Mouse (Mus musculus): Measurements from ENCODE around the gene 4930455H04Rik. TPM values are rescaled to one million over a fixed set of nuclear protein-coding genes. Genes with fewer than 3 reads are reported as not detected.

4930455H04Rik gene
- polyA plus RNA-seq (2015; fragmentation: Nextera tagmentation; extraction: Ambion mirVana): not detected in 2 replicates

GRCm38 (mm10) chr3:116967967-116968366 is at the start of gene 4930455H04Rik:
4930455H04Rik (plus strand) TSS chr3:116968267.
- H3K4me2 ChIP-seq: peak within 1 kb of the TSS; percentile 66
- peak within 1 kb of the TSS; percentile 86 for H3K27ac ChIP-seq
- no peaks in the 10 kb centered on the region for H3K9me3 ChIP-seq (replicated peaks)
- H3K9ac ChIP-seq: peak within 1 kb of the TSS; percentile 68
- H3K27me3 ChIP-seq: no peaks in the 10 kb centered on the region
- H3K4me1 ChIP-seq: peaks cover 24% of the 10 kb centered on the region
- WGBS: 64% methylated on average over 4 of the region's 4 CpGs
- peak within 1 kb of the TSS; percentile 43 for H3K4me3 ChIP-seq
- ATAC-seq: no peak
- no peaks in the 10 kb centered on the region for H3K36me3 ChIP-seq (ENCODE audit: poor library complexity, severe bottlenecking)

GRCm38 (mm10) chr3:116921535-116921934 is 46.5 kb upstream of the 4930455H04Rik start:
- WGBS: 87% methylated on average over 3 of the region's 3 CpGs
- Histone ChIP-seq H3K4me3 (no peak overlapping the region), H3K9me3 (replicated peaks) (no peaks in the 10 kb centered on the region), H3K9ac (no peak overlapping the region), H3K27me3 (no peaks in the 10 kb centered on the region), H3K4me1 (no peaks in the 10 kb centered on the region), H3K4me2 (no peak overlapping the region), H3K36me3 (ENCODE audit: poor library complexity, severe bottlenecking) (0 out of 2 replicates have a peak, but pooled peaks cover 11% of the 10 kb centered on the region), H3K27ac (no peak overlapping the region)
- no peak for ATAC-seq

GRCm38 (mm10) chr3:116923042-116923441 is 45.0 kb upstream of the 4930455H04Rik start:
- 94% methylated on average over 12 of the region's 12 CpGs for WGBS
- ATAC-seq: no peak

GRCm38 (mm10) chr3:116928994-116929393 is 39.1 kb upstream of the 4930455H04Rik start:
- H3K9me3 ChIP-seq (replicated peaks): no peaks in the 10 kb centered on the region
- WGBS: 91% methylated on average over 4 of the region's 4 CpGs
- no peak overlapping the region for H3K4me2 ChIP-seq
- no peak overlapping the region for H3K4me3 ChIP-seq
- H3K9ac ChIP-seq: no peak overlapping the region
- no peaks in the 10 kb centered on the region for H3K27me3 ChIP-seq
- no peak for ATAC-seq
- H3K36me3 ChIP-seq (ENCODE audit: poor library complexity, severe bottlenecking): no peaks in the 10 kb centered on the region
- no peak overlapping the region for H3K27ac ChIP-seq
- no peaks in the 10 kb centered on the region for H3K4me1 ChIP-seq

More at GRCm38 (mm10) chr3:116923042-116923441, 45.0 kb upstream of the 4930455H04Rik start:
- H3K36me3 ChIP-seq (ENCODE audit: poor library complexity, severe bottlenecking): 0 out of 2 replicates have a peak, but pooled peaks cover 6% of the 10 kb centered on the region
- no peak overlapping the region for H3K4me2 ChIP-seq
- H3K9me3 ChIP-seq (replicated peaks): no peaks in the 10 kb centered on the region
- H3K4me3 ChIP-seq: no peak overlapping the region
- H3K27ac ChIP-seq: no peak overlapping the region
- no peaks in the 10 kb centered on the region for H3K27me3 ChIP-seq
- no peaks in the 10 kb centered on the region for H3K4me1 ChIP-seq
- H3K9ac ChIP-seq: no peak overlapping the region

- 82% methylated on average over 1 of the region's 1 CpGs for WGBS
- Histone ChIP-seq H3K27ac (no peak overlapping the region), H3K36me3 (ENCODE audit: poor library complexity, severe bottlenecking) (no peaks in the 10 kb centered on the region), H3K9ac (no peak overlapping the region), H3K9me3 (replicated peaks) (no peaks in the 10 kb centered on the region), H3K4me2 (no peak overlapping the region), H3K27me3 (no peaks in the 10 kb centered on the region), H3K4me1 (0 out of 2 replicates have a peak, but pooled peaks cover 5% of the 10 kb centered on the region), H3K4me3 (no peak overlapping the region)
- no peak for ATAC-seq
Measured at GRCm38 (mm10) chr3:116933158-116933557, 34.9 kb upstream of the 4930455H04Rik start.

DNA sequence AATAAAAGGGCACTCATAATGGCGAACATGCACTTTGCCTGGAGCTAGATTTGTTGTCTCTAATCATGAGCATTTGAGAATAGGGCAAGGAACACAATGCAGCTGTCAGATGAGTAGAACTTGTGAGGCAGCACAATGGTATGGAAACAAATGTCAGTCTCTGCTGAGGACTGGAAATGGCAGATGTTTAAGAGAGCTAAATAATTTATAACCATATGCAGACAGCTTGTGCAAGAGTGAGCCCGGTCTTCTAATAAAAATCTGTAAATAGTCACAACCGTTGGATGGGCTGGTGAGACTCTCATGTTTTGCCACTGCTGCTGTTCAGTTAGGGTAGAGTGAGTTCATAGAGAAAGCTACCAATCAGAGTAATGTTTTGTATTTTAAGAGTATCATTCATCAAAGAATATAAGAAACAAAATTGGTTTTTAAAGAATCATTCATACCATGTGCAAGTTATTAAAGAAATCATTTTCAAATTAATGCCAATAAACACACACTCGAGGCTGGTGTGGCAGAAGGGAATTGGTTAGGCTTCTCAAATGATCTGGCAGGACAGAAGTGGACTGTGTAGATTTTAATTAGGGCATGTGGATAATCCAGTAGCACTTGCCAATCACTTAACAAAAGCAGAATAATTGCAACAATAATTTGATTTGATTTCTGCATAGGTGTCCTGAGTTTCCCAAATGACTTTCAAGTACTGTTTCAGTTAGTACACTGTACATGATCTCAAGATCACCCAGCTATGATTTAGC is 31.0 kb upstream of the 4930455H04Rik start:
- Histone ChIP-seq H3K4me2 (no peak overlapping the region), H3K9me3 (replicated peaks) (no peaks in the 10 kb centered on the region), H3K27me3 (no peaks in the 10 kb centered on the region), H3K4me1 (0 out of 2 replicates have a peak, but pooled peaks cover 5% of the 10 kb centered on the region), H3K27ac (no peak overlapping the region), H3K36me3 (ENCODE audit: poor library complexity, severe bottlenecking) (no peaks in the 10 kb centered on the region), H3K4me3 (no peak overlapping the region), H3K9ac (no peak overlapping the region)
- WGBS: 52% methylated on average over 4 of the region's 4 CpGs
- peak; percentile 75 for ATAC-seq

- Histone ChIP-seq H3K27me3 (no peaks in the 10 kb centered on the region), H3K9ac (no peak overlapping the region), H3K36me3 (ENCODE audit: poor library complexity, severe bottlenecking) (no peaks in the 10 kb centered on the region), H3K4me3 (no peak overlapping the region), H3K9me3 (replicated peaks) (no peaks in the 10 kb centered on the region), H3K27ac (no peak overlapping the region), H3K4me1 (0 out of 2 replicates have a peak, but pooled peaks cover 5% of the 10 kb centered on the region), H3K4me2 (no peak overlapping the region)
- no peak for ATAC-seq
- 79% methylated on average over 10 of the region's 10 CpGs for WGBS
Measured at GRCm38 (mm10) chr3:116940804-116941558, 27.1 kb upstream of the 4930455H04Rik start.

DNA sequence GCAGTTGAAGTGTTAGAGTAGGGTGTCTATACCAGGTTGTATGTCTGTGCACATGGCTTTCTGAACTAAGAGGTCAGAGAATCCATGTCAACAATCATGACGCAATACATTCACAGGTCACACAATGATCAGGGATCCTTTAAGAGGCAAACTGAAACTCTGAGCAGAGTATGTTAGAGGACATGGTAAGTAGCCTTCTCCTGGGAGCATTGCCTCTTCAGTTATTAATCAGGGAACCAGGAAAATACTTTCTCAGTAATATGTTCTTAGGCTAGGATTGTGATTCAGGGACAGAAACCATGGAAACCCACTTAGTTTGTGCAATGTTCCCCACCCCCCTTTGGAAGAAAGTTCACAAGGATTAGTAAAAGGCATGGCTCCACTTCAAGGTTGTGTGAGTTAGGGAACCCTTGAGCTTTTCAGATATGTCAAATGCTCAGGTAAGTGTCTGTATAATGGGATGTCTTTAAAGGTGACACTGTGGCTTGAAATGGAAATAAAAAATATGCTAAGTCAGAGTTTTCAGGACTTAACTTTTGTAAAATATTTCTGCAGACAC is 26.4 kb upstream of the 4930455H04Rik start:
- Histone ChIP-seq H3K4me1 (0 out of 2 replicates have a peak, but pooled peaks cover 5% of the 10 kb centered on the region), H3K9me3 (replicated peaks) (no peaks in the 10 kb centered on the region), H3K36me3 (ENCODE audit: poor library complexity, severe bottlenecking) (0 out of 2 replicates have a peak, but pooled peaks cover 5% of the 10 kb centered on the region), H3K4me3 (no peak overlapping the region), H3K27ac (no peak overlapping the region), H3K4me2 (no peak overlapping the region), H3K9ac (no peak overlapping the region), H3K27me3 (no peaks in the 10 kb centered on the region)
- 93% methylated on average over 1 of the region's 1 CpGs for WGBS
- ATAC-seq: no peak

DNA sequence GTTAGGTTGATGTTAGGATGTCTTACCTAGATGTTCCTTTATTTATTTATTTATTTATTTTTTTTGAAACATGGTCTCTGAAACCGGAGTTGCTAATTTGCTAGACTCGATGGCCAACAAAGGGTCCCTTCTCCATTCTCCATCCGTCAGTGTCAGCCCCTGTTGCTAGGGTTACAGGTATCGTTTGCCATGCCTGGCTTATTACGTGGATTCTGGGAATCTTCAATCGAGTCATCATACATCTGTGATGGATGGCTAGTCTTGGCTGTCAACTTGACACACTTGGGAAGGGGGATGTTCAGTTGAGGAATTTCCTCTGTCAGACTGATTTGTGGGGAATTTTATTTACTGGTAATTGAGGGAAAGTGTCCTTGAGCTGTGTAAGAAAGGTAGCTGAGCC is 25.3 kb upstream of the 4930455H04Rik start:
- no peak for ATAC-seq
- Histone ChIP-seq H3K4me1 (no peaks in the 10 kb centered on the region), H3K9me3 (replicated peaks) (no peaks in the 10 kb centered on the region), H3K4me2 (no peak overlapping the region), H3K9ac (no peak overlapping the region), H3K27me3 (no peaks in the 10 kb centered on the region), H3K4me3 (no peak overlapping the region), H3K36me3 (ENCODE audit: poor library complexity, severe bottlenecking) (0 out of 2 replicates have a peak, but pooled peaks cover 9% of the 10 kb centered on the region), H3K27ac (no peak overlapping the region)
- 85% methylated on average over 6 of the region's 6 CpGs for WGBS

GRCm38 (mm10) chr3:116943422-116943821 is 24.6 kb upstream of the 4930455H04Rik start:
- H3K4me1 ChIP-seq: no peaks in the 10 kb centered on the region
- H3K9ac ChIP-seq: no peak overlapping the region
- no peaks in the 10 kb centered on the region for H3K9me3 ChIP-seq (replicated peaks)
- ATAC-seq: no peak
- H3K27ac ChIP-seq: no peak overlapping the region
- WGBS: 82% methylated on average over 4 of the region's 4 CpGs
- no peak overlapping the region for H3K4me3 ChIP-seq
- no peaks in the 10 kb centered on the region for H3K27me3 ChIP-seq
- H3K36me3 ChIP-seq (ENCODE audit: poor library complexity, severe bottlenecking): 0 out of 2 replicates have a peak, but pooled peaks cover 9% of the 10 kb centered on the region
- no peak overlapping the region for H3K4me2 ChIP-seq

- Histone ChIP-seq H3K9me3 (replicated peaks) (no peaks in the 10 kb centered on the region), H3K4me2 (no peak overlapping the region)
- 91% methylated on average over 4 of the region's 4 CpGs for WGBS
Measured at GRCm38 (mm10) chr3:116946476-116946875, 21.6 kb upstream of the 4930455H04Rik start.

DNA sequence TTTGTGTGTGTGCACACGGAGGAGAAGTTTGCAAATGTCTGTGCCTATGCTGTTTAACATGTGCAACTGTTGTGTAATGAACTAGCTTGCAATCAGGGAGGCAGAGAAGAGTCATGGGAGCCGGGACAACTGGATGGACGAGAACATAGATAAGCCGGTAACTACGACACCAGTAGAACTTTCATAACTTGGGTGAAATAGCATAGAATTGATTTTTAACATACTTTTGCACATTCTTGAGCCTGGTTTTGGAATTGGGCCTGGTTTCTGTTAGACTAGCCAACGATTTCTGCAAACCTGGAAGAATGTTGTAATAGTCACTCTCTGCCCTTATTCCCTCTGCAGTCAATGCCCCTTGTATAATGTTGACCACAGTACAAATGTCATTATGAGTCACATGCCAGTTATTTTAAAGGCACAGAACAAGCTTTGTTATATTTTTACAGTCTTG is 17.4 kb upstream of the 4930455H04Rik start:
- Histone ChIP-seq H3K36me3 (ENCODE audit: poor library complexity, severe bottlenecking) (0 out of 2 replicates have a peak, but pooled peaks cover 9% of the 10 kb centered on the region), H3K4me3 (no peak overlapping the region), H3K9me3 (replicated peaks) (no peaks in the 10 kb centered on the region), H3K27me3 (no peaks in the 10 kb centered on the region), H3K9ac (no peak overlapping the region), H3K4me2 (no peak overlapping the region), H3K27ac (no peak overlapping the region), H3K4me1 (no peaks in the 10 kb centered on the region)
- ATAC-seq: no peak
- WGBS: 90% methylated on average over 6 of the region's 6 CpGs

More at GRCm38 (mm10) chr3:116946476-116946875, 21.6 kb upstream of the 4930455H04Rik start:
- Histone ChIP-seq H3K36me3 (ENCODE audit: poor library complexity, severe bottlenecking) (0 out of 2 replicates have a peak, but pooled peaks cover 9% of the 10 kb centered on the region), H3K4me1 (no peaks in the 10 kb centered on the region), H3K9ac (no peak overlapping the region), H3K27ac (no peak overlapping the region), H3K4me3 (no peak overlapping the region), H3K27me3 (no peaks in the 10 kb centered on the region)
- no peak for ATAC-seq
